14 mouse cellular contexts compared by ENCODE assay signal in the genomic region with DNA sequence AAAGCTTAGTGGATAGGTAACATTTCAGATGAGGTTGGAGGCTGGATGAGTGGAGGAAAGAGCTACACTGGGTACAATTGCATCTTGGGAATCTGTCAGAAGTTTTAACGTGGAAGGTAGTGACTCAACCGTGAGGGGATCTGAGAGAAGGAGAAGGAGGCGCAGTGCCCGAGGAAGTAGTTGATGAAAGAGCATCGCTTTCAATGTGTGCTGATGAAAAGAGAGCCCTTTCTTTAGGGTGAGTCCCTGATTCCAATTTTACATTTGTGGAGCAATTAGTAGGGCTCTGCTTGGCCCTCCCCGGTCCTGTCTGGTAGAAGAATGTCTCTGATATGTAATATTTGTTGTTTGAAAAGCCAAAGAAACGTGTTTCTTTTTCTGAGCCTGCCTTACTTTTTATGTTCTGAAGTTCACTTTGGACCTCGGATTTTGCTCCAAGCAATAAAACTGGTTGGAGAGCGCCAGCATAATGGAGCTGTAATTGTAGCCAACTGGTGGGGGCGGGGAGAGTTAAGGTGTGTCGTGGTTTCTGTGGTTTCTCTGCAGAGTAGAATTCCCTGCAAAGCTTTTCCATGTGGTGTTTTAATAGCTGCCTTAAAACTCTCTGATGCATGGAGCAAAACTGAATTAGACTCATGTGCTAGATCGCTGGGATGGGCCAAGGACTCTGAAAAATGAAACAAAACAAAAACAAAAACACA. TPM values are rescaled to one million over a fixed set of nuclear protein-coding genes. Genes with fewer than 3 reads are reported as not detected.
DNase-seq lines count a peak whose midpoint lies in the region; ATAC-seq lines count a peak whose summit lies in the region.
"Had no signal": no experiment of that assay in that cellular context is flagged by ENCODE, and none has a peak within 500 bp of the region (broad histone marks: within the 10 kb centered on the region; RNA-seq: fewer than 3 reads in every experiment).

No protein-coding gene starts in this region.

- H3K9ac ChIP-seq in kidney, embryonic 14.5 days (ENCODE audit: low read depth, low read length), result no peak overlapping the region
- no peak overlapping the region for H3K9ac ChIP-seq in limb, embryonic 13.5 days
- H3K9ac ChIP-seq: midbrain, embryonic 13.5 days; neural tube, embryonic 13.5 days had no signal

- H3K4me1 ChIP-seq in kidney, embryonic 14.5 days (ENCODE audit: control insufficient read depth, insufficient read depth, low read length), result no peaks in the 10 kb centered on the region
- H3K4me1 ChIP-seq in limb, embryonic 13.5 days, result peaks cover 44% of the 10 kb centered on the region
- H3K4me1 ChIP-seq: midbrain, embryonic 13.5 days; neural tube, embryonic 13.5 days had no signal

- 49% methylated on average over 12 of the region's 12 CpGs for WGBS in kidney, embryonic 14.5 days
- 9% methylated on average over 12 of the region's 12 CpGs for WGBS in limb, embryonic 13.5 days

- no peaks in the 10 kb centered on the region for H3K9me3 ChIP-seq in kidney, embryonic 14.5 days (ENCODE audit: control insufficient read depth, low read length)
- H3K9me3 ChIP-seq in limb, embryonic 13.5 days, result no peaks in the 10 kb centered on the region
- H3K9me3 ChIP-seq: midbrain, embryonic 13.5 days; neural tube, embryonic 13.5 days had no signal

- no peak overlapping the region for H3K4me3 ChIP-seq in kidney, embryonic 14.5 days (ENCODE audit: low read length)
- peak overlapping the region; percentile 8; the same call in 1 of the 2 replicates for H3K4me3 ChIP-seq in limb, embryonic 13.5 days
- H3K4me3 ChIP-seq: midbrain, embryonic 13.5 days; neural tube, embryonic 13.5 days had no signal

- H3K4me2 ChIP-seq in kidney, embryonic 14.5 days (replicated peaks; ENCODE audit: low read depth, low read length), result no peak overlapping the region
- peak overlapping the region; percentile 54 for H3K4me2 ChIP-seq in limb, embryonic 13.5 days (replicated peaks)
- H3K4me2 ChIP-seq: midbrain, embryonic 13.5 days; neural tube, embryonic 13.5 days had no signal

- H3K27ac ChIP-seq in kidney, embryonic 14.5 days (ENCODE audit: low read depth, low read length), result no peak overlapping the region
- peak overlapping the region; percentile 87 for H3K27ac ChIP-seq in limb, embryonic 13.5 days
- H3K27ac ChIP-seq: midbrain, embryonic 13.5 days; neural tube, embryonic 13.5 days had no signal

- ATAC-seq in kidney, embryonic 14.5 days (ENCODE audit: low FRiP score, low TSS enrichment), result no peak
- ATAC-seq in limb, embryonic 13.5 days (ENCODE audit: low FRiP score, low read depth), result peak; percentile 81
- ATAC-seq: midbrain, embryonic 13.5 days had no signal

- peak; percentile 41 for DNase-seq in kidney, adult 11 months
- peak; percentile 83 for DNase-seq in forelimb bud, embryonic 11.5 days (ENCODE audit: low read depth, low spot score)
- DNase-seq in kidney, adult 9 months, result peak; percentile 62
- no peak for DNase-seq in cerebellum, postnatal 25 days
- no peak for DNase-seq in layer of hippocampus, postnatal 14 days (ENCODE audit: low spot score in 2 of 2)
- no peak for DNase-seq in left cerebral cortex, adult 18-20 months (ENCODE audit: low spot score in 2 of 2)
- DNase-seq: B cell, adult 2 months; cerebellum, postnatal 10 days; lung, postnatal 14 days had no signal

- H3K36me3 ChIP-seq in kidney, embryonic 14.5 days (ENCODE audit: control insufficient read depth, insufficient read depth, low read length), result no peaks in the 10 kb centered on the region
- H3K36me3 ChIP-seq in limb, embryonic 13.5 days, result no peaks in the 10 kb centered on the region
- H3K36me3 ChIP-seq: G1E; midbrain, embryonic 13.5 days; neural tube, embryonic 13.5 days had no signal

- no peaks in the 10 kb centered on the region for H3K27me3 ChIP-seq in kidney, embryonic 14.5 days (ENCODE audit: control insufficient read depth, insufficient read depth, low read length)
- H3K27me3 ChIP-seq in limb, embryonic 13.5 days, result 0 out of 2 replicates have a peak, but pooled peaks cover 4% of the 10 kb centered on the region
- H3K27me3 ChIP-seq: midbrain, embryonic 13.5 days; neural tube, embryonic 13.5 days had no signal

RNA-seq across cellular contexts. Expression of a gene that starts 45.9 kb away (rescaled TPM):
- 0.79 and 0.85 TPM in 2 replicates for polyA plus RNA-seq in kidney, embryonic 14.5 days (2014; fragmentation: Nextera tagmentation; extraction: Ambion mirVana)
- 1.0 and 1.1 TPM in 2 replicates for polyA plus RNA-seq in limb, embryonic 13.5 days (2015; fragmentation: Nextera tagmentation; extraction: Ambion mirVana)
- under 1 TPM; 0.50 to 0.62 TPM for total RNA-seq in layer of hippocampus, postnatal 14 days (2021)
- total RNA-seq in left cerebral cortex, adult 18-20 months (2021), result under 1 TPM; 0.05 to 0.14 TPM
- polyA plus RNA-seq: G1E had no signal

Comparison
In these comparisons a context has a peak if more than half of its experiments do, and no peak if none do; other contexts are left out.
1. DNase-seq: peak in kidney, adult 11 months (single experiment), forelimb bud, embryonic 11.5 days (single experiment) and kidney, adult 9 months (single experiment); none in cerebellum, postnatal 25 days (0 of 2), layer of hippocampus, postnatal 14 days (0 of 2) and left cerebral cortex, adult 18-20 months (0 of 2).